Mouse (Mus musculus): ENCODE measurements around the gene Elmo1. TPM values are rescaled to one million over a fixed set of nuclear protein-coding genes. Genes with fewer than 3 reads are reported as not detected.

The Elmo1 gene
- polyA plus RNA-seq, 1 experiment from 2014 or later, result 11.2 TPM

GRCm38 (mm10) chr13:20557156-20557555, 466.8 kb downstream of the Elmo1 start:
- Histone ChIP-seq H3K36me3 (no peaks in the 10 kb centered on the region), H3K9ac (no peak overlapping the region), H3K9me3 (no peaks in the 10 kb centered on the region), H3K4me1 (no peaks in the 10 kb centered on the region), H3K4me2 (no peak overlapping the region), H3K27me3 (replicated peaks) (no peaks in the 10 kb centered on the region), H3K27ac (no peak overlapping the region), H3K4me3 (replicated peaks) (no peak overlapping the region)
- WGBS, result 74% methylated on average over 8 of the region's 8 CpGs
- no peak for ATAC-seq (ENCODE audit: insufficient read depth, low FRiP score, low read depth)

GRCm38 (mm10) chr13:20558376-20558775, 468.0 kb downstream of the Elmo1 start:
- H3K36me3 ChIP-seq, result no peaks in the 10 kb centered on the region
- H3K4me3 ChIP-seq (replicated peaks), result no peak overlapping the region
- no peak overlapping the region for H3K9ac ChIP-seq
- WGBS, result 86% methylated on average over 2 of the region's 2 CpGs
- no peaks in the 10 kb centered on the region for H3K4me1 ChIP-seq
- no peak overlapping the region for H3K27ac ChIP-seq
- no peak overlapping the region for H3K4me2 ChIP-seq
- no peaks in the 10 kb centered on the region for H3K9me3 ChIP-seq
- H3K27me3 ChIP-seq (replicated peaks), result no peaks in the 10 kb centered on the region
- ATAC-seq (ENCODE audit: insufficient read depth, low FRiP score, low read depth), result no peak

- Histone ChIP-seq H3K9me3 (no peaks in the 10 kb centered on the region), H3K4me2 (no peak overlapping the region), H3K4me3 (replicated peaks) (no peak overlapping the region), H3K36me3 (no peaks in the 10 kb centered on the region), H3K27ac (no peak overlapping the region), H3K4me1 (no peaks in the 10 kb centered on the region), H3K27me3 (replicated peaks) (no peaks in the 10 kb centered on the region), H3K9ac (no peak overlapping the region)
- 83% methylated on average over 9 of the region's 9 CpGs for WGBS
- ATAC-seq (ENCODE audit: insufficient read depth, low FRiP score, low read depth), result no peak
These were observed 474.0 kb downstream of the Elmo1 start for GRCm38 (mm10) chr13:20564414-20564813.

- no peaks in the 10 kb centered on the region for H3K36me3 ChIP-seq
- WGBS, result 83% methylated on average over 2 of the region's 2 CpGs
- no peak overlapping the region for H3K4me2 ChIP-seq
- no peaks in the 10 kb centered on the region for H3K27me3 ChIP-seq (replicated peaks)
- H3K4me3 ChIP-seq (replicated peaks), result no peak overlapping the region
- no peaks in the 10 kb centered on the region for H3K4me1 ChIP-seq
- H3K27ac ChIP-seq, result no peak overlapping the region
- no peaks in the 10 kb centered on the region for H3K9me3 ChIP-seq
- H3K9ac ChIP-seq, result no peak overlapping the region
- no peak for ATAC-seq (ENCODE audit: insufficient read depth, low FRiP score, low read depth)
These were observed 484.8 kb downstream of the Elmo1 start for GRCm38 (mm10) chr13:20575186-20575585.

GRCm38 (mm10) chr13:20585868-20586267, 495.5 kb downstream of the Elmo1 start:
- Histone ChIP-seq H3K9ac (no peak overlapping the region), H3K36me3 (no peaks in the 10 kb centered on the region), H3K4me2 (no peak overlapping the region), H3K4me3 (replicated peaks) (no peak overlapping the region), H3K9me3 (no peaks in the 10 kb centered on the region), H3K4me1 (no peaks in the 10 kb centered on the region), H3K27ac (no peak overlapping the region), H3K27me3 (replicated peaks) (no peaks in the 10 kb centered on the region)
- ATAC-seq (ENCODE audit: insufficient read depth, low FRiP score, low read depth), result no peak
- 78% methylated on average over 4 of the region's 4 CpGs for WGBS

GRCm38 (mm10) chr13:20586462-20586861, 496.1 kb downstream of the Elmo1 start:
- WGBS, result 76% methylated on average over 3 of the region's 3 CpGs
- ATAC-seq (ENCODE audit: insufficient read depth, low FRiP score, low read depth), result no peak
- H3K4me1 ChIP-seq, result no peaks in the 10 kb centered on the region

GRCm38 (mm10) chr13:20590983-20591382, 500.6 kb downstream of the Elmo1 start:
- Histone ChIP-seq H3K4me1 (no peaks in the 10 kb centered on the region), H3K9ac (no peak overlapping the region), H3K4me2 (no peak overlapping the region), H3K9me3 (no peaks in the 10 kb centered on the region), H3K4me3 (replicated peaks) (no peak overlapping the region), H3K36me3 (no peaks in the 10 kb centered on the region), H3K27me3 (replicated peaks) (no peaks in the 10 kb centered on the region), H3K27ac (no peak overlapping the region)
- no peak for ATAC-seq (ENCODE audit: insufficient read depth, low FRiP score, low read depth)
- WGBS, result 74% methylated on average over 4 of the region's 4 CpGs

More at GRCm38 (mm10) chr13:20586462-20586861, 496.1 kb downstream of the Elmo1 start:
- H3K9me3 ChIP-seq, result no peaks in the 10 kb centered on the region
- H3K9ac ChIP-seq, result no peak overlapping the region
- H3K27me3 ChIP-seq (replicated peaks), result no peaks in the 10 kb centered on the region
- H3K27ac ChIP-seq, result no peak overlapping the region
- H3K4me3 ChIP-seq (replicated peaks), result no peak overlapping the region
- H3K4me2 ChIP-seq, result no peak overlapping the region
- no peaks in the 10 kb centered on the region for H3K36me3 ChIP-seq

- H3K4me3 ChIP-seq (replicated peaks), result no peak overlapping the region
- no peaks in the 10 kb centered on the region for H3K9me3 ChIP-seq
- no peak for ATAC-seq (ENCODE audit: insufficient read depth, low FRiP score, low read depth)
- WGBS, result 35% methylated on average over 5 of the region's 5 CpGs
- no peaks in the 10 kb centered on the region for H3K36me3 ChIP-seq
- no peaks in the 10 kb centered on the region for H3K27me3 ChIP-seq (replicated peaks)
- no peak overlapping the region for H3K4me2 ChIP-seq
- H3K4me1 ChIP-seq, result no peaks in the 10 kb centered on the region
- no peak overlapping the region for H3K9ac ChIP-seq
- H3K27ac ChIP-seq, result no peak overlapping the region
These were observed 506.9 kb downstream of the Elmo1 start for GRCm38 (mm10) chr13:20597307-20597706.

GRCm38 (mm10) chr13:20598618-20599017, 508.2 kb downstream of the Elmo1 start:
- no peak overlapping the region for H3K9ac ChIP-seq
- no peak overlapping the region for H3K27ac ChIP-seq
- ATAC-seq (ENCODE audit: insufficient read depth, low FRiP score, low read depth), result no peak
- no peak overlapping the region for H3K4me2 ChIP-seq
- H3K36me3 ChIP-seq, result no peaks in the 10 kb centered on the region
- H3K4me3 ChIP-seq (replicated peaks), result no peak overlapping the region
- no peaks in the 10 kb centered on the region for H3K4me1 ChIP-seq
- H3K9me3 ChIP-seq, result no peaks in the 10 kb centered on the region
- 89% methylated on average over 3 of the region's 3 CpGs for WGBS
- no peaks in the 10 kb centered on the region for H3K27me3 ChIP-seq (replicated peaks)

- no peak overlapping the region for H3K4me2 ChIP-seq
- H3K9ac ChIP-seq, result no peak overlapping the region
- no peak overlapping the region for H3K27ac ChIP-seq
- H3K4me3 ChIP-seq (replicated peaks), result no peak overlapping the region
- no peaks in the 10 kb centered on the region for H3K27me3 ChIP-seq (replicated peaks)
- no peaks in the 10 kb centered on the region for H3K9me3 ChIP-seq
- no peaks in the 10 kb centered on the region for H3K36me3 ChIP-seq
- no peaks in the 10 kb centered on the region for H3K4me1 ChIP-seq
- ATAC-seq (ENCODE audit: insufficient read depth, low FRiP score, low read depth), result no peak
- WGBS, result 45% methylated on average over 6 of the region's 6 CpGs
These were observed 509.9 kb downstream of the Elmo1 start for GRCm38 (mm10) chr13:20600246-20600645.

- no peak overlapping the region for H3K4me3 ChIP-seq (replicated peaks)
- ATAC-seq (ENCODE audit: insufficient read depth, low FRiP score, low read depth), result no peak
- no peaks in the 10 kb centered on the region for H3K36me3 ChIP-seq
- H3K27me3 ChIP-seq (replicated peaks), result no peaks in the 10 kb centered on the region
- H3K4me1 ChIP-seq, result no peaks in the 10 kb centered on the region
- H3K4me2 ChIP-seq, result no peak overlapping the region
- no peak overlapping the region for H3K9ac ChIP-seq
- no peak overlapping the region for H3K27ac ChIP-seq
- no peaks in the 10 kb centered on the region for H3K9me3 ChIP-seq
- 71% methylated on average over 1 of the region's 1 CpGs for WGBS
These were observed 511.0 kb downstream of the Elmo1 start for GRCm38 (mm10) chr13:20601421-20601820.

- Histone ChIP-seq H3K4me2 (no peak overlapping the region), H3K9me3 (no peaks in the 10 kb centered on the region), H3K4me3 (replicated peaks) (no peak overlapping the region), H3K27me3 (replicated peaks) (no peaks in the 10 kb centered on the region), H3K27ac (no peak overlapping the region), H3K9ac (no peak overlapping the region), H3K4me1 (no peaks in the 10 kb centered on the region), H3K36me3 (no peaks in the 10 kb centered on the region)
- WGBS, result 91% methylated on average over 3 of the region's 3 CpGs
- ATAC-seq (ENCODE audit: insufficient read depth, low FRiP score, low read depth), result no peak
These were observed 516.5 kb downstream of the Elmo1 start for GRCm38 (mm10) chr13:20606891-20607290.

- 65% methylated on average over 3 of the region's 3 CpGs for WGBS
- H3K27ac ChIP-seq, result no peak overlapping the region
- no peaks in the 10 kb centered on the region for H3K9me3 ChIP-seq
- no peak overlapping the region for H3K4me3 ChIP-seq (replicated peaks)
- H3K36me3 ChIP-seq, result no peaks in the 10 kb centered on the region
- H3K9ac ChIP-seq, result no peak overlapping the region
- no peak overlapping the region for H3K4me2 ChIP-seq
- no peaks in the 10 kb centered on the region for H3K4me1 ChIP-seq
- no peak for ATAC-seq (ENCODE audit: insufficient read depth, low FRiP score, low read depth)
- no peaks in the 10 kb centered on the region for H3K27me3 ChIP-seq (replicated peaks)
These were observed 518.8 kb downstream of the Elmo1 start for GRCm38 (mm10) chr13:20609003-20609688.

Data from stomach, embryonic 15.5 days (tissue).